Mouse (Mus musculus): ENCODE results near the gene Trmt44.

GRCm38 (mm10) chr5:35606800-35607199 is 31.9 kb upstream of the Trmt44 start:
- TF ChIP-seq USF1 (IDR thresholded peaks at IDR 0.05; ENCODE audit: low read depth, low read length) (no peak), POLR2AphosphoS2 (IDR thresholded peaks at IDR 0.05; ENCODE audit: low read depth, low read length) (no peak), CTCF (conservative IDR thresholded peaks at IDR 0.05 in 1 of 2, IDR thresholded peaks at IDR 0.05 in 1 of 2; ENCODE audit: low read depth in 2 of 2, low read length in 2 of 2) (no peak), KAT2A (IDR thresholded peaks at IDR 0.05; ENCODE audit: insufficient replicate concordance, low read length) (no peak)
